Mouse (Mus musculus) hematopoietic multipotent progenitor cell, adult 10-12 weeks (in vitro differentiated cells): ENCODE measurements around the gene Galk1. TPM values are rescaled to one million over a fixed set of nuclear protein-coding genes. Genes with fewer than 3 reads are reported as not detected.

Source experiments
- polyA plus RNA-seq: library from polyadenylated mRNA; stranded (reverse); fragments of >175 nt; gene quantifications from 2 replicates; pipeline ENCODE4 v1.2.3, GENCODE M21; 2012; ENCODE audit warnings: low replicate concordance

Galk1 gene
- 21.0 and 29.6 TPM in 2 replicates for polyA plus RNA-seq

DNA sequence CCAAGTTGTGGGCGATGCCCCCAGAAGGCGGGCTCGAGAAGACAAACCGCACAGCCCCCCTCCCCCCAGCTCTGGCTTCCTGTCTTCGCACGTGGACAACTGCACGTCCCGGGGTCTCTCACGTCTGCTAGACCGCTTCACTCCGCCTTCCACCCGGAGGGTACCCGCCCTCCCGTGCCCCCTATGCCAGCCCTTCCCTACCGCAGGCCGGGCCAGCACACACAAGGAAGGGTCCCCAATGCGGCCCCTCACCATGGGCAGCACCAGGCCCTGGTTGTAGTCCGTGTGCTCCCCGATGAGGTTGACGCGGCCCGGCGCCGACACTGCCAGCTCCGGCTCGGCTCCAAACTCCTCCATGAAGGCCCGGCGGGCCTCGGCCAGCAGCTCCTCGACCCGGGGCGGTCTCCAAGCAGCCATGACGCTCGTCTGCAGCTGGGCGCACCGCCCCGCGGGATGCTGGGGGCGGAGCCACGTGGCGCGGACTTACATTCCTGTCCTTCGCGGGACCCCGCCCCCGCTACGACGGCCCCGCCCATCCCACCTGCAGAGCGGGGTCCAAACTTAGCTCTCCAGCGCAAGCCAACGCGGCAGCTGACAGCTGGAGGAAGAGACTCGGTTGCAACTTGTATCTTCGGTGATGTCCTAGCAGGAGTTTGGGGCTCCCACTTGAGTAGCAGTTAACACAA lies at the start of gene Galk1:
Gene Galk1 (minus strand): TSS at position 458 of the 686 bp plus-strand sequence.

DNA sequence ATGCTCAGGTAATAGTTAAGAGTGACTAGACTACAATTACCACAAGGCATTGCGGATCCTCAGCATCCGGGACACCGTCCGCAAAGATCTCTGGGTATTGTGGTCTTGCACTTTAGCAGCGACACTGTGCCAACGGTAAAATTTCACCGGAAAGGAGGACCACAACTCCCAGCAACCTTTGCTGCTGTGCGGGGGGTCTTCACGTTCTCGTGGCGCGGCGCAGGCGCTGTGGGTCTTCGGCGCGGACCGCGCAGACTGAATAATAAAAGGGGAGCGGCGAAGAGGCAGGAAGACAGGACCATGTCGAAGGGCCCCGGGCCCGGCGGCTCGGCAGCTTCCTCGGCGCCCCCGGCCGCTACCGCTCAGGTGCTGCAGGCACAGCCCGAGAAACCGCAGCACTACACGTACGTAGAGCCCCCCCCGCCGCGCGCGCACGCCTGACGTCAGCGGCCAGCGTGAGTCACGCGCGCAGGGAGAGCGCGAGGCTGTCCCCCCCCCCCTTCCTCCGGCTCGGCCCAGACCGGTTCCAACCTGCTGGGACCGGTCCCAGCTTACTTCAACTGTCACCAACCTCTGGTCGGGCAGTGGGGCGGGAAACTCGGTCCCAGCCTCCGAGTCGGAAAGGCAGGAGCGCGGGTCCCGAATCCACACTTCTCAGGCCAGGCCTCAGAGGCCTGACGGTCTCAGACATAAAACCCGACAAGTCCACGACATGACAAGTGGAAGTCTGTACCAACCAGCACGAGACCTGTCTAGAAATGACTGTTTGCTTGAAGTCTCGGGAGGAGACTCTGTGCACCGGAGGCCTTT lies 17.8 kb upstream of the Galk1 start, which contains the start of gene Unk:
Gene Unk (plus strand): TSS at position 235 of the 810 bp plus-strand sequence.

DNA sequence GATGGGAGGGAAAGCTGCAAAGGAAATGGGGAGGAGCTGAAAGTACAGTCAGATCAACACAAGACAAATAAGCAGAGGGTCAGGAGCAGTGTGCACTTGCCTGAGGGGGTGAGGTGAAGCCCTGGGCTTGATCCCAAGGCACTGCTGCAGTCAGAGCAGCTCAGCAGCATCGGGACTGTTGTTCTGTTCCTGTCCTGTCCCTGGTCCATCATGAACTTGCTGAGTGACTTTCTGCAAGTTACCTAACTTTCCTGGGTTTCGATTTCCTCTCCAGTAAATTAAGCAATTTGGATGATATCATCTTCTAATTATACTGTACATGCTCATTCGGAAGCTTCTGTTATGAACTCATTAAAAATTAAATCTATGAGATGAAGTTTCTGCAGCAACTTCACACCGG lies 15.2 kb upstream of the Galk1 start, which contains the start of gene H3f3b:
Gene H3f3b (minus strand): TSS at position 207 of the 400 bp plus-strand sequence.

DNA sequence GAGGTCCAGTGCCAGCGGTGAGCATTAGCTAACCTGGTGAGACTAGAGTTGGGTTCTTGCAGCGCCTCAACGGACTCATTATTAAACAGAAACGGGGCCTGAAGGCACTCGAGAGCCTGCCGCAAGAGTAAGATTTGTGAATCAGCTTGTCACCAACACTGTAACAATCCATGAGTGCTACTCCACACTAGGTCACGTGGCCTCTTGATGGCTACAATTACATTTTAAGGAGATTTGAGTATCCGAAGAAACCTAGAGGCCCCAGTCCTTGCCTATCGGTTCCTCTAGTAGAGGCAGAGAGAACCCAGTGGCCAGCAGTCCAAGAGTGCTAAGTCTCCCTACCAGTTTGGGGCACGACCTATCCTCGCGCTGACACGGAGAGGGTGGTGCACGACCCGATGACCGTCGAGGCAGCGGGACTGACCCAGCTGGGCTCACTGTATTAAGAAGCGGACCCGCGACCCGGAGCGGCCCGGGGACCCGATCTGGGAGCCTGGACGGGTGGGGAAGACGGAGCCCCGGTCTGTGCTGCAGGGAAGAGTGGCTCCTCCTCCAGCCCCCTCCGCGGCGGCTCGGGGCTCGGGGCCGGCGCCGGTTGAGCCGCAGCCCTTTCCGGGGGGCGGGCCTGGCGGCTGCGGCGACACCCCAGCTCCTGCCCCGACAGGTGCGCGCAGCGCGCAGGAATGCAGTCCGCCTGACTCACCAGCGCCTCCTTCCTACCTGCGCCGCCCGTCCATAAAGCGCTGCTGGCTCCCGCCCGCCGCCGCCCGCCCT lies 38.0 kb downstream of the Galk1 start, which contains the start of gene Itgb4:
Gene Itgb4 (plus strand): TSS at position 401 of the 774 bp plus-strand sequence.

Other genes starting within 250 kb of the Galk1 start
- 59.6 and 65.3 TPM in 2 replicates for gene Tmem94, start 247.3 kb downstream of the Galk1 start, polyA plus RNA-seq
- gene Caskin2, start 199.1 kb downstream of the Galk1 start, polyA plus RNA-seq, result 11.7 and 18.4 TPM in 2 replicates
- gene Tsen54, start 198.0 kb downstream of the Galk1 start, polyA plus RNA-seq, result 40.7 and 86.6 TPM in 2 replicates
- 57.0 and 71.0 TPM in 2 replicates for gene Llgl2, start 188.7 kb downstream of the Galk1 start, polyA plus RNA-seq
- gene Myo15b, start 154.3 kb downstream of the Galk1 start, polyA plus RNA-seq, result 0.19 and 0.26 TPM in 2 replicates
- 5.0 and 7.0 TPM in 2 replicates for gene Smim5, start 112.8 kb downstream of the Galk1 start, polyA plus RNA-seq
- 0.29 TPM in 1 of 2 replicates, not detected in the other for gene Smim6, start 100.7 kb downstream of the Galk1 start, polyA plus RNA-seq
- 15.9 and 37.4 TPM in 2 replicates for gene Sap30bp, start 79.4 kb downstream of the Galk1 start, polyA plus RNA-seq
- 24.4 and 46.6 TPM in 2 replicates for gene Recql5, start 79.2 kb downstream of the Galk1 start, polyA plus RNA-seq
- gene Itgb4, start 38.0 kb downstream of the Galk1 start, polyA plus RNA-seq, result 0.18 and 0.31 TPM in 2 replicates
- gene H3f3b, start 15.2 kb upstream of the Galk1 start, polyA plus RNA-seq, result 458 and 1,037 TPM in 2 replicates
- 65.3 and 71.0 TPM in 2 replicates for gene Unk, start 17.6 kb upstream of the Galk1 start, polyA plus RNA-seq
- gene Unc13d, start 65.2 kb upstream of the Galk1 start, polyA plus RNA-seq, result 139 and 389 TPM in 2 replicates
- gene Wbp2, start 74.3 kb upstream of the Galk1 start, polyA plus RNA-seq, result 508 and 688 TPM in 2 replicates
- 5.8 and 8.8 TPM in 2 replicates for gene Trim47, start 114.5 kb upstream of the Galk1 start, polyA plus RNA-seq
- 10.8 and 13.2 TPM in 2 replicates for gene Trim65, start 118.4 kb upstream of the Galk1 start, polyA plus RNA-seq
- gene Mrpl38, start 126.1 kb upstream of the Galk1 start, polyA plus RNA-seq, result 62.8 and 112 TPM in 2 replicates
- 14.2 and 19.6 TPM in 2 replicates for gene Fbf1, start 155.4 kb upstream of the Galk1 start, polyA plus RNA-seq
- 97.8 and 110 TPM in 2 replicates for gene Ten1, start 186.1 kb upstream of the Galk1 start, polyA plus RNA-seq
- gene Acox1, start 186.3 kb upstream of the Galk1 start, polyA plus RNA-seq, result 2.6 and 2.8 TPM in 2 replicates
- gene Evpl, start 225.4 kb upstream of the Galk1 start, polyA plus RNA-seq, result 0.19 and 0.62 TPM in 2 replicates